Mouse (Mus musculus) ovary, postnatal 36 days (tissue): ENCODE results near the gene Wdfy2.
"Not testable (repeated sequence)": the region's sequence is repeated elsewhere in the genome, so short reads cannot be mapped to it uniquely, and the experiment has no call there.

Source experiments
- DNase-seq: peaks from one replicate; pipeline ENCODE4 v3.0.0; 2022; ENCODE audit warnings: low spot score, mixed read lengths

Gene Wdfy2

DNA sequence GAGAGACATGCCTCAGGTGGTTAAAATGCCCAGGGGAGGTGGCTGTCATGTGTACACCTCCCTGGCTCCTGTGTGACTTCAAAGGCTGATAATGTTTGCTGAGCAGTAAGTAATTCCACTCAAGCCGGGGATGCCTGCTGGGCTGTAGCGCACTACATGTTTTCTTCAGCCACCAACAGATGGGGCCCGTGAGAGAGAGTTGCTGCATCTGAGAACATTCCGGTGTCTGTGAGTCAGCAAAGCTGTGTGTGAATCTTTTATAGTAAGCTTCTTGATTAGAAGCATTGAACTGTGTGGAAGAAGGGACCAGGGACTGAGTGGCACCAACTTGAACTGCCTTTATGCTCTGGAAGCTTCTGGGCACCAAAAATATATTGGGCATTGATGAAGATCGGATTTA lies 42.0 kb downstream of the Wdfy2 start:
- DNase-seq = peak; percentile 69

DNA sequence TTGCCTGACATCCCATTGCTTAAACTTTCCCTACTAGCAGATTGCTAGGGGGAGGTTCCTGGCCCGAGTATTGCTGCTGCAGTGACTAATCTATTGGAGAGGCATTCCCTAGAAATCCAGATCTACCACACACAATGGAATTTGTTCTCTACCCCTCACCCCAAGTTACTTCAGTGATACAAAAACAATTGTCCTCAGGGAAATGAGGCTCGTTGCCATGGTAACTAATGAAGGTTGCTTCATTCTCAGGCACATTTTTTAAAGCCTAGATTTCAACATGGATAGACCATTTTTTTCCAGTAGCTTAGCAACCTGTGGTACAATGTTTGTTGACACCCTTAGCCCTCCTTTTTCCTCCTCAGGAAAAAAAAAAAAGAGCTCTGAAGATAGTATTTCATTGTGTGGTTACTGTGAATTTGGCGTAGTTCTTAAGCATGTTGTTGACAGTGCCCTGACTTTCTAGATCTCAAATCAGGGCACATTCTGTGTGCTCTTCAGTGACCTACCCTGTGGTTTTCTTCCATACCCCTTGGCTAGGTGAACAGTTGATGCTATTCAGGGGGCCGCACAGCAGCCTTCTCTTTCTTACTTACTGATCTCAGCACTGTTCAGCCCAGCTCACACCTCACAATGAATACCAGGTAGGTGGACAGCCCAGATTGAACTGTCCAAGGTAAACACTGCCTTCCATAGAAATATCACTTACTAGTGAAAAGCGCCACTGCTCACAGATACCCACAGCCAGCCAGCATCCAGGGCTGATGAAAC lies 42.8 kb downstream of the Wdfy2 start:
- DNase-seq = no peak

DNA sequence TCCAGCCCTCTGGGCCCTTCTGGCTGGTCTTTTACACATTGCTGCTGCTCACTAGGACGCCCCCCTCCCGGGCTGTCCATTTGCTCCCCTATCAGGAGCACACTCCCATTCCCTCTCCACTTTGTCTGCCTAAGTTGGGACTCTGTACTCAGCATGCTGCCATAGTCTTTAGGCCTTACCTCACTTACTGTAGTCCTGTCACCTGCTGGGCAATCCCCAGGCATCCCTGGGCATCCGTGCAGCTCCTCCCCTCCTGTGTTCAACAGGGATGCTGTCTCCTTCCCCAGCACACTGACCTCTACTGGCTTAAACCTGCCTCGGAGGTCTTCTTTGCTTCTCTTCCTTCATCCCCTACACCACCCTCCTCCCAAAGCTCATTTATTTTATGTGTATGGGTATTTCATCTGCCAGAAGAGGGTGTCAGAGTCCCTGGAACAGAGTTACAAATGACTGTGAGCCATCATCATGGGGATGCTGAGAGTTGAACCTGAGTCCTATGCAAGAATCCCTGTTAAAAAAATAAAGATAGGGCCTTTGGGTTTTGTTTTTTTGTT lies 44.7 kb downstream of the Wdfy2 start:
- no peak for DNase-seq

DNA sequence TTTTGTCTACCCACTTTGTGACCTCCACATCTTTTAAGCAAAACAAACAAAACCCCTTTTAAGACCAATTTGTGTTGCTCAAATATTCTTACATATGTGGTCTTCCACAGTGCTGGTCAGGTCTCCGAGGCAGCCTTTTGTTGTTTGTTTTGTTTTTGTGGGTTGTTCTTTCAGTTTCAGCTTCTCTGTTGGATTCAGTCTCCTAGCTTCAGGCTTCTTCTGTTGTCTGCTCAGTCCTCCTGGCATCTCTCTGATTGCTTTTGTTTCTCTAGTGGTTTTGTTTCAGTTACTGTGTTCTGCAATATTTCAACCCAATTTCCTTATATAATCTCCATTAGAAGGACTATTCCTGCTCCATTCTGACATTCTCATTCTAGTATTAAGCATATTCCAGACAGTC lies 46.1 kb downstream of the Wdfy2 start:
- DNase-seq = no peak

DNA sequence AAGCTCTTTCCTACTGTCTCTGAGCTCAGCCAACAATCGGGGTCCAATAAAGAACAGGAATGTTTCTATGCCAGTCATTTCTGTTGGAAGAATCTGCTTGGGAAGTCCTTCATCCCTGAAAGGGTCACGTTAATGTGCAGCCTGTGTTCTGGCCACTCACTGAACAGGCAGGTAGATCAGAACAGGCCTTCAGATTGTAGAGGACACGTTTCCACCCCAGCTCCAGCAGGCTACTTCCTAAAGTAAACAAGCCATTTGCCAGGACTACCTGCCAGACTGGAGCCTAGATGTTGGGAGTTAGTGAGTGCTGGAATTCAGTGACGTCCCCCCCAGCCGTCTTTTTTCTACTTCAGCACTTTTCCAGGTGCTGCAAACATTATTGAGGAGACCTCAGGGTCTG lies 46.7 kb downstream of the Wdfy2 start:
- DNase-seq = no peak

DNA sequence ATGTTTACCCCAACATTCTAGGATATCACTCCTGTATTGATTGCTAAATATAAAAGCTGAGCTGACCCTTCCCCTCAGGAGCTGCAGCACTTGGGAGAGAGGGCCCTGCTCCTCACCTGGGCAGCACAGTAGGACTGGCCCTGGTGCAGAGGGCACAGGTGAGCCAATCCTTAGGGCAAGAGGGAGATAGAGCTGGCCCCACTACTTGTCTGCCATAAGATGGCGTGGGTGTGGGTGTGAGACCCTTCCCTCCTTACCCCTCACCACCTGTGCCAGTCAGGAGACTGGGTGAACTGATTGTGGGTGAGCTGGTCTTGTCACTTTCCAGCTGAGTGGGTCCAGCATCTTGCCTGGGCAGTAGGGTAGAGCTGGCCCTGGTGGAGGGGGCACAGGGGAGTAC lies 47.2 kb downstream of the Wdfy2 start:
- DNase-seq = no peak

DNA sequence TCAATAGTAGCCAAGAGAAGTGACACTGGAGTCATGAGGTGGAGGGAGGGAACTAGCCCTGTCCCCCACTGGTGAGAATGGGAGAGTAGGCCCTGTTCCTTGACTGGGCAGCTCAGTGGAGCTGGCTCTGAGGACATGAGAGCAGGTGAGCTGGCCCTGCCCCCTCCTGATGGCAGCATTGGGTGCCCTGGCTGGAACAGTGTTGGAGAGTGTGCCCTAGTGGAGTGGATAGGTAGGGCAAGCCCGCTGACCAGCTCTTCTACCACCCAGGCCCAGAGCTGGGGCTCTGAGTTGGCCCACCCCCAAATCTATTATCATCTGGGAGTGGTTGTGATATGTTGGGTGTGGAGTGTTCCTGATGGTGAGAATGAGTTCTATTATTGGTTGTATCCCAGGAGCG lies 47.7 kb downstream of the Wdfy2 start:
- DNase-seq = no peak

DNA sequence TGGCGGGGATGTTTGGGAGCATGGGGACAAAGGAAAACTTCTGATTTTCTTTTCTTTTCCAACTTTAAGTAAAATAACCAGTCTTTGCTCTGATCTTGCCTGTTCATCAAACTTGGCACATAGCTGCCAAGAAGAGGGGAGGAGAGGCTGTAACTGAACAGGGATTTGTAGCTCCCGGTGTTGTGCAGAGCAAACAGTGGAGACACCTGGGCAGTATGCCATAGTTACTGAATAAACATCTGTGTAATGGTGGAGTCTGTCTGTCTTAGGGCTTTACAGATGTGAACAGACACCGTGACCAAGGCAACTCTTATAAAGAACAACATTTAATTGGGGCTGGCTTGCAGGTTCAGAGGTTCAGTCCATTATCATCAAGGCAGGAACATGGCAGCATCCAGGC lies 53.9 kb downstream of the Wdfy2 start:
- no peak for DNase-seq

DNA sequence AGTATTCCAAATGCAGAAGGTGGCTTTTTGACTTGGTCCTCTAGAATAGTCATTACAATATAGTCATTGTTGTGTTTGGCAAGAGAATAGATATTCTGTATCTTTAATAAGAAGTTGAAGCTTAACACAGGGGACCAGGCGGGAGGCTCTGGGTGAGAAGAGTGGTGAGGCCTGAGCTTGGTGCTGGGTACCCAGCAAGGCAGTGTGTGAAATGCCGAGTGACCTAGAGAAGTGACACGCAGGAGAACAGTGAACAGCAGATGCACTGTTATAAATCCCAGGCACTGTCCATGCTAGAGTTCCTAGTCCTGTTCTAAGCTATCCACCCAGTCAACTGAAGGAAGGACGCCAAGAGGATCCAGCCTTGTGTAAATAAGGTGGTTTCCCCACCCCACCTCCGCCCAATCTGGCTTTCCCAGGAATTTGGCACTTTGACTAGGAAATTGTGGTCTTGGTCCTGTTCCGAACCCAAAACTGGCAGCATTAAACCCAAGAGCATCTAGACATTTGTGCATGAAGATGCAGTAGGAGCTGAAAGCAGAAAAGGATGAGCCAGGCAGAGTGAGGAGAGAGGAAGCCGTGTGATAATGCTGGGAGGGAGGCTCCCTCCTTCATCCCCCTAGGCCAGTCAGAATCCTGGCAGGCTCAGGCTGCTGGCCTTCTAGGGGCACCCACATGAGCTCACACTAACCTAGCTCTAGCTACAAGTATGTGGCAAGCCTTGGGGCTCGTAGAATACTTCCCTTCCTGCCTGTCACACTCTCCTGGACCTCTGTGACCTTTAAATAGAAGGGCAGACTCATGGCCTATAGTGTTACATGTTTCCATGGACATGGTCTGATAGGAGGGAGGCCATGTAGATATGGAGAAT lies 55.5 kb downstream of the Wdfy2 start:
- no peak for DNase-seq

DNA sequence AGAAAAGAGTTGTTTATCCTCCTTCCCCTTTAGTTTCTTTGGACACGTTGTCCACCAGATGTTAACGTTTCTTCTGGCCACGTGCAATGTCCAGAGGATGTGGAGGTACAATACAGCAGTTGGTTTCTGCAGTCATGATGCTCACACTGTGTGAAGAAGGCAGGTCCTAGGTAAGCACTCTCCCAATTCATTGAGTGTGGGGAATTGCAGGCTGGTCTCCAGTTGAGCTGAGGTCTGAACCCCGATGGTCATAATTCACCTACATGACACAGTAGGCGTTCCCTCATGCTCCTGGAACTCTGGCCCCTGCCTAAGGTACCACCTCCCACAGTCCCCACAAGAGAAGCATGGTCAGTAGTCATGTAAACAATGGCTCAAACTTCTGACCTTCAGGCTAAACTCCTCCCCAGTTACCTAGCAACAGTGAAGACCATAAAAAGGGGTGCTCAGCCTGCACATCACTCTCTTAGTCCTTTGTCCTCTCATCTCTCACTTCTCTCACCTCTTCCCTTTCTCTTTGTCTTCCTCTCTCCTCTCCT lies 56.2 kb downstream of the Wdfy2 start:
- not testable (repeated sequence) for DNase-seq

DNA sequence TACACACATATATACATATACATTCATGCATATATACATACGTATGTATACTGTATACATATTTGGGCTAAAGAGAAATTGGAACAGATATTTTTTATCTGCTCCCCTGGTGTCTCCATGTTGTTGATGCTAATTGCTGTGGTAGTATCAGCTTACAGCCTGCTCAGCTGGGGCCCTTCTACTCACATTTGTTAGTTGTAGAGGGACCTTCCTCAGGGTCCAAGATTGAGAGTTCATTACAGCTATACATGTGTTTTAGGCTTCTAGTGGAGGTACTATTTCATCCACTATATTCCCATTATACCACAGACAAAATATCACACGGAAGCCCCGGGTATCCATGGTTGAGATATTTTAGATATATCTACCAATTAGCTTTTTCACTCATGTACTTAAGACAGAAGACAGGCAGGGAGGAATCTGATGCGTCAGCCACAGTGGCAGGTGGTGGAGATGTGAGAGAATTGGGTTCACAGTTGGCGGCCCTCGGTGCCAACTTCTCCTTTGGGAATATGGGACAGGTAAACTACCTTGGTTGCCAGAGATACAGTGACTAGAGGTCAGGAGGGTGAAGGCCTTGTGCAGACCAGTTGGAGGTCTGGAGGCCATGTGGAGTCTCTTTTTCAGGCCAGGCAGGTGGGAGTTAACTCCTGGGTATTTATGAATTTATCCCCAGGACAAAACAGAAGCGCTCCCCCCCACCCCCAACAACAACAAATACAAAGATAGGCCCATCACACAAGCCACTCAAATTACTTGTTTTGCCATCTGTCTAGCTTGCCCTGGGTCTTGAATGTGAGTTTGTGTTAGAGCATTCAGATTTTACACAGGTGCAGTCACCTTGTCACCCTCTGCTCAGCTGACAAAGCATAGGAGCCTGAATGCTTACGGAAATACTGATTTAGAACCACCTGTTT lies 57.7 kb downstream of the Wdfy2 start:
- no peak for DNase-seq

DNA sequence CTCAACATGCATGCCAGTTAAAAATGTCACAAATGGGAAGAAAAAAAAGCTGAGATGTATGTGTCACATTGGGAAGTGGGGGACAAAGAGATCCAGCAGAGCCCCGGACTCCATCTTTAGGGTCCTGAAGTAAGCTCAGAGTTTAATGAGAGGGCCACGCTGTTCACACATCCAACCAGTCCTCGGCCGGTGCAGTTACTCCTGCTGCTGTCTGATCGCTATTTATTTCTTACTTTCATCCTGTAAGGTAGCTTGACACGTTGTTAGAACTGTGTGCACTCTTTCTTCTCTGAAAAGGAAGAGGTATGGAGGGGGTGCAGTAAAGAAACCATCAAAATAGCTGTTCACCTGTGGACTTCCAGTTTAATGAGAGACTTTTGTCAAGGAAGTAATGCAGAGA lies 60.6 kb downstream of the Wdfy2 start:
- no peak for DNase-seq

DNA sequence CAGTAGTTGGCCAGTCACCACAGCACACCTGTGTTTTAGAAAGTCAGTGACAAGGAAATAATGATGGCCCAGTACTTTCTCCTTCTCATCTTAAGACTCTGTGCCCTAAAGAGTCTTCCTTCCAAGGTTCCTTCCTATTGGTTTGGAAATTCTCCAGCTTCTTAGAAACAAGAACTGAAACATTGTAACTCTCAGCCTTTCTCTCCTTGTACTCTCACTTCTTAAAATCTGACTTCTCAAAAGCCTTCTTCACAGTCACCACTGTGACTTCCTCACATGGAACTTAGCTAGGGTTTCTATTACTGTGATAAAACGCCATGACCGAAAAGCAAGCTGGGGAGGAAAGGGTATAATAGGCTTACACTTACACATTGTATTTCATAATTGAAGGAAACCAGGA lies 70.4 kb downstream of the Wdfy2 start:
- DNase-seq = no peak

DNA sequence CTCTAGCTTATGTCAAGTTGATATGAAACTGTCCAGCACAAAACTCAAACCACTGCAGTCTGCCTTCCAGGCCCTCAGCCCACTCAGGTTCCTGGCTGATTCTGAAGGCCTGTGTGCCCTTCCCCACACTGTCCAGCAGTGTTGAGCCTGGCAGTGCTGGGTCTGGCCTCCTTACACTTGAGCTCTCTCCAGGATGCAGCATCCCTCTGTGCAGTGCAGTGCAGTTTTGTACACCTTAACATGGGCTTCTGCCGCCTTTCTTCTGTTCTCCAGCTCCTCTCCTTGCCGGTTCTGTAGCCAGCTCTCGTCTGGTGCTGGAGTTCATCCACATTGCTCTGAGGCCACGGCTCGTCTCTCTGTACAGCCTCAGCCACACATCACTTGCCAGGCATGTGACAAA lies 71.1 kb downstream of the Wdfy2 start:
- DNase-seq = no peak

DNA sequence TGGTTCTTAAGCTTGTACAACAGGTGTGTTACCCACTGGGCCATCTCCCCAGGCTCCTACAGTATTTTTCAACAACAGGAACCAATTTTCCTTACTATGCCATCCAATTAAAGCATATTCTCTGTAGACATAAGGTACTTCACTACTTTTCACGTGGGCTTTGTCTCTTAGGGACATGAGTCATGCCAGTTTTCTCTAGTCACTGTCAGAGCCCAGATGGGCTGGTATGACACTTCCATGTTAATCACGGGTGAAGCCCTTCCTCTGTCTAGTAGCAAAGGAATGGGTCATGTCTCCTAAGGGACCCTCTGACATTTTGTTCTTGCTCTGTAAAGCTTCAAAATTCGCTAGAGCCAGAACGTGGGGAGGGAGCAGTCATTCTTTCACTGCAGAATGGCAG lies 73.4 kb downstream of the Wdfy2 start:
- no peak for DNase-seq

DNA sequence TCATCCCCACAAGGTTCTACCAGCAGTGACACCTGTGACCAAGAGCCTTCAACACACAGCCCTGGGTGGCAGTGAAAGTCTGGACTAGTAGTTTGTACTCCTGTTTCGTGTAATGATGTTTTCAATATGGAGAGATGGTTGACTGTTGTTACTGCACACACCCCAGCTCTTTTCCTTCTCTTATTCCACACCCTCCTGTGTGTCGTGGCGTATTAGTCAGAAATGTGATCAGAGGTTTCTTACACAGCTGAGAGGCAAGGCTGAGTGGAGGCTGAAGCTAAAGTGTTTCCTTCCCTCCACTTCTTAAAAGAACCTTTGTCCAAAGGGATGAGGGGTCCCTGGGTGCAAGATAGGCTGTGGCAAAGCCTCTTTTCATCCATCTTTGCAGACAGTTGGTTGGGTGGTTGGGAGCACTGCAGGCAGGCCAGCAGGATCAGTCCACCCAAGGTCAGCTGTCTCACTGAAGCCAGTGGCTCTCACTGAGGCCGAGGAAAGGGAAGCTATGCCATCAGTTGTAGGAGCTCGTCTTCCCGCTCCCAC lies 77.7 kb downstream of the Wdfy2 start:
- no peak for DNase-seq

DNA sequence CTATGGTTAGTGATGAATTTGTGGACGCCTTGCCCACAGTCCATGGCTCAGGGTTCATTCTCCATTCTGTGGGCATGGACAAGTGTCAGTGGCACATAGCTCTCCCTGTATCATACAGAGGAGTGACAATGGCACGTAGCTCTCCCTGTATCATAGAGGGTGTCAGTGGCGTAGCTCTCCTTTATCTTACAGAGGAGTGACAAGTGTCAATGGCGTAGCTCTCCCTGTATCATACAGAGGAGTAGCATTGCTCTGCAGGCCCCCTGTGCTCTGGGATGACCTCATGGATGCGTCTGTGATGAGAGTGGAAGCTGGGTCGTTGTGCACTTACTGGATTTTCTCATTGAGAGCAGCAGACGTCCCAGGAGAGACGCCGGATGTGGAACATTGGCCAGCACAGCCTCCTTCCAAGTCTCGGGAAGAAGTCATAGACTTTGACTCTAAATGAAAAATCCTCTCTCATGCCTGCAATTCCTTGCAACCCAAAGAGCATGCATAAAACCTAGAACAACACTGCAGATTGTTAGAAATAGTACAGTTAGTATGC lies 79.1 kb downstream of the Wdfy2 start:
- no peak for DNase-seq

DNA sequence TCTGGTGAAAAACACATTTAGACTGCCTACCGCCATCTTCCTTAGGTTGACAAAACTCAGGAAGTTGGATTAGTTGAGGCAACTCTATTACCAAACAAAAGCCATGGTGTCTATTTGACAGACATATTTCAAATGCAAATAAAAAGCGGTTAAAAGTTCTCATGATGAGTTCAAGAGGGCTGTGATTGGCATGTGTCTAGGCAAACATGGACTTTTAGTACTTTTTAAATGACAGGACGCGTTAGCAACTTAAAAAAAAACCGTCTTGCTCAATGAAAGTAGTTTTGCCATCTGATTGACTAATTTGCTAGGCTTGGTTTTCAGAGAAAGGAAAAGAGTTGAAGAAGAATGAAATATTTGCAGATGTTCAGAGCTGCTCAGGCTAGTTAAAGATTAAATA lies 83.9 kb downstream of the Wdfy2 start:
- no peak for DNase-seq

DNA sequence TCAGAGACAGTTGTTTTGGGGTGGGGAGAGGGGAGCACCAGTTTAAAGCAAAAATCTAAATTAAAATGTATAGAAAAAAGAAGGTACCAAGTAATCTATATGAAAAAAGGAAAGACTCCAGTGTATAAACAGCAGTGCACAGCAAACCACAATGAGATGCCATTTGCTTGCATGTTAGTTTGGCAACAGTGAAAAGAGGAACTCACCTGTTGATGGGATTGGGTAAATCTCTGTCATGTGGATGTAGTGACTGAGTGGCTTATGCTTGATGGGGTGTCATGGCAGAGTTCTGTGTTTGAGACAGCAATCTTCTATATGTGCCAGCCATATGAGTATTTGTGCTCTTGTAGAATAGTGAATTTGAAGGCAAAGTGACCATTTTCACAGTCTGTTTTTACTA lies 85.2 kb downstream of the Wdfy2 start:
- DNase-seq = no peak

DNA sequence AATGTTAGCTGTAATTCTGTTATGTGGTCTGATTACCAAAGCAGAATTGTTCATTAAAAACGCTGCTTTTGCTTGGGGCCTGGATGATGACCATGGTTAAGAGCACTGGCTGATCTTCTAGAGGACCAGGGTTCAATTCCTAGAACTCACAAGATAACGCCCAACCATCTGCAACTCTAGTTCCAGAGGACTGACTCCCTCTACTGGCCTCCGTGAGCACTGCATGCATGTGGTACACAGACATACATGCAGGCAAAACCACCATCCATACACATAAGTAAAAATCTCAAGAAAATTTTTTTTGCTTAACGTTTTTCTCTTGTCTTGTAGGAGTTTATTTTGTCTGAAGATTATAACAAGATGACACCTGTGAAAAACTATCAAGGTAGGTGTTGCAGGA lies 87.3 kb downstream of the Wdfy2 start:
- no peak for DNase-seq

DNA sequence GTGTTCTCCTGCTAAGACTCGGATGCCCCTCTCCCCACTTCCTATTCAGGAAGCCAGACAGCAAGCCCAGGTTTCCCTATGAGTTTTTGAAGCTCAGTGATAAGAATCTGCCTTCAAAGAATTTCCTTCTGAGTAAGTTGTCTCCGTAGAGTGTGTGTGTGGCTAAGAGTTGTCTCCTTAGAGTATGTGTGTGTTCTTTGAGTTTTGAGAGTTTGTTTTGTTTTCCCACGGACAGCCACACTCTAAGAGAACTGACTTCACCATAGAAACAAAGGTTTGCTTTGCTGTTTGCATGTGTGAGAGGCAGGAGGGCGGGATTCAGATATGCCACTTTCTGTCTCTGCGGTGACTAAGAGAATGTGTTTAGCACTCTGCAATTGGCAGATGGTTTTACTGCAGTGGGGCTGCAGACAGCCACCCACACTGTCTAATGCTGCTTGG lies 90.6 kb downstream of the Wdfy2 start:
- DNase-seq = no peak
